ENCODE assay signal across 9 mouse cellular contexts in genomic region chr19:44363529-44363928, GRCm38 (mm10). TPM values are rescaled to one million over a fixed set of nuclear protein-coding genes. Genes with fewer than 3 reads are reported as not detected.
DNase-seq lines count a peak whose midpoint lies in the region; ATAC-seq lines count a peak whose summit lies in the region.
"Had no signal": no experiment of that assay in that cellular context is flagged by ENCODE, and none has a peak within 500 bp of the region (broad histone marks: within the 10 kb centered on the region; RNA-seq: fewer than 3 reads in every experiment).

No protein-coding gene starts in this region.

- no peaks in the 10 kb centered on the region for H3K27me3 ChIP-seq in embryonic facial prominence, embryonic 11.5 days (ENCODE audit: control insufficient read depth, insufficient read depth, low read length)
- H3K27me3 ChIP-seq: neural tube, embryonic 13.5 days had no signal

- no peaks in the 10 kb centered on the region for H3K4me1 ChIP-seq in embryonic facial prominence, embryonic 11.5 days (ENCODE audit: control insufficient read depth, insufficient read depth, low read length)

- H3K4me3 ChIP-seq in embryonic facial prominence, embryonic 11.5 days (ENCODE audit: low read depth, low read length): no peak overlapping the region
- H3K4me3 ChIP-seq: neural tube, embryonic 13.5 days had no signal

- peak; percentile 93 for DNase-seq in ES-CJ7 (ENCODE audit: low read depth, low spot score)
- DNase-seq in adrenal gland, postnatal 10 days: peak; percentile 88
- DNase-seq in embryonic facial prominence, embryonic 11.5 days (ENCODE audit: low spot score): peak; percentile 81
- peak; percentile 55 to 76 for DNase-seq in heart, postnatal 14 days
- peak; percentile 42 to 73 for DNase-seq in layer of hippocampus, postnatal 25 days (ENCODE audit: extremely low spot score in 1 of 2, low spot score in 1 of 2)
- DNase-seq in lung, postnatal 25 days (ENCODE audit: low spot score): peak; percentile 73
- DNase-seq in skeletal muscle tissue, adult 2 months (ENCODE audit: low read depth, low spot score): peak; percentile 55

- H3K4me2 ChIP-seq in embryonic facial prominence, embryonic 11.5 days (ENCODE audit: low read depth, low read length): no peak overlapping the region
- H3K4me2 ChIP-seq: neural tube, embryonic 13.5 days had no signal

- H3K36me3 ChIP-seq in embryonic facial prominence, embryonic 11.5 days (replicated peaks; ENCODE audit: control insufficient read depth, insufficient read depth, low read depth, low read length): no peaks in the 10 kb centered on the region
- H3K36me3 ChIP-seq: neural tube, embryonic 13.5 days had no signal

- WGBS in embryonic facial prominence, embryonic 11.5 days: 18% methylated on average over 13 of the region's 13 CpGs

- H3K27ac ChIP-seq in embryonic facial prominence, embryonic 11.5 days (replicated peaks; ENCODE audit: low read depth, low read length): no peak overlapping the region
- H3K27ac ChIP-seq: neural tube, embryonic 13.5 days had no signal

- no peaks in the 10 kb centered on the region for H3K9me3 ChIP-seq in embryonic facial prominence, embryonic 11.5 days (replicated peaks; ENCODE audit: control insufficient read depth, low read length)
- H3K9me3 ChIP-seq: neural tube, embryonic 13.5 days had no signal

- intact Hi-C loops in heart, postnatal 14 days (cut with DNase I): loop anchor here (10.0 kb wide), 1 partner anchor 119 kb away; no protein-coding TSS in a partner anchor

- no peak for ATAC-seq in embryonic facial prominence, embryonic 11.5 days (replicated peaks; ENCODE audit: insufficient number of reproducible peaks, low FRiP score, low TSS enrichment, low read depth)
- ATAC-seq in activated CD4-positive, CD25-positive, alpha-beta regulatory T cell, adult 4 months: no peak

- no peak overlapping the region for H3K9ac ChIP-seq in embryonic facial prominence, embryonic 11.5 days (replicated peaks; ENCODE audit: low read length)
- H3K9ac ChIP-seq: neural tube, embryonic 13.5 days had no signal

RNA-seq across cellular contexts. Expression of gene Scd4, which starts 30.6 kb away (rescaled TPM):
- total RNA-seq in adrenal gland, postnatal 10 days (2021): 1 to 10 TPM; 1.6 to 1.7 TPM
- polyA plus RNA-seq in embryonic facial prominence, embryonic 11.5 days (2014; fragmentation: Nextera tagmentation; extraction: Ambion mirVana): not detected in 2 replicates
- total RNA-seq in heart, postnatal 14 days (2021): 10 to 100 TPM; 13.1 to 14.0 TPM
- total RNA-seq in layer of hippocampus, postnatal 25 days (2021): 1 to 10 TPM; 2.8 to 2.9 TPM
- polyA plus RNA-seq in activated CD4-positive, CD25-positive, alpha-beta regulatory T cell, adult 4 months (2017; shearing (Covaris generic)): under 1 TPM; 0.60 to 0.69 TPM

RNA-seq across cellular contexts. Expression of gene Scd1, which starts 44.1 kb away (rescaled TPM):
- 100 to 1,000 TPM; 181 to 382 TPM for total RNA-seq in adrenal gland, postnatal 10 days (2021)
- polyA plus RNA-seq in embryonic facial prominence, embryonic 11.5 days (2014; fragmentation: Nextera tagmentation; extraction: Ambion mirVana): 12.9 and 14.2 TPM in 2 replicates
- total RNA-seq in heart, postnatal 14 days (2021): 10 to 100 TPM; 14.7 to 32.9 TPM
- total RNA-seq in layer of hippocampus, postnatal 25 days (2021): 100 to 1,000 TPM; 139 to 156 TPM
- polyA plus RNA-seq in activated CD4-positive, CD25-positive, alpha-beta regulatory T cell, adult 4 months (2017; shearing (Covaris generic)): 1 to 10 TPM in 1 of 2 experiments, not detected in 1; 3.2 TPM

Comparison
In these comparisons a context has a peak if more than half of its experiments do, and no peak if none do; other contexts are left out.
1. RNA of gene Scd1, which starts 44.1 kb away (total RNA-seq): 181 to 382 TPM in adrenal gland, postnatal 10 days and 139 to 156 TPM in layer of hippocampus, postnatal 25 days; 14.7 to 32.9 TPM in heart, postnatal 14 days; every median in the first group is over 4 times any median in the second.
2. Peak in every context shown above with its lines, with median percentiles within 50 percentile points of each other: DNase-seq.